Mouse (Mus musculus): ENCODE measurements at regions not wholly inside any gene's neighbourhood (a gene's known extent, or its start where the extent isn't known, plus 50 kb on each side); places are given as distances from the start of the nearest gene placed in this dataset.

- DNase-seq: no peak
Measured at GRCm38 (mm10) chr16:46581115-46581514, 82.8 kb upstream of the Nectin3 start.

GRCm38 (mm10) chr16:46574221-46574620 is 75.9 kb upstream of the Nectin3 start:
- DNase-seq: no peak

GRCm38 (mm10) chr16:46567446-46567845 is 69.1 kb upstream of the Nectin3 start:
- no peak for DNase-seq

GRCm38 (mm10) chr16:46566020-46566581 is 67.8 kb upstream of the Nectin3 start:
- peak in 1 of 2 experiments; percentile 6 for DNase-seq

- no peak for DNase-seq
Measured at GRCm38 (mm10) chr16:46557281-46557680, 59.0 kb upstream of the Nectin3 start.

- DNase-seq: no peak
Measured at GRCm38 (mm10) chr16:46548207-46548606, 49.9 kb upstream of the Nectin3 start.
